Mouse (Mus musculus): ENCODE data around the gene Strn4.

DNA sequence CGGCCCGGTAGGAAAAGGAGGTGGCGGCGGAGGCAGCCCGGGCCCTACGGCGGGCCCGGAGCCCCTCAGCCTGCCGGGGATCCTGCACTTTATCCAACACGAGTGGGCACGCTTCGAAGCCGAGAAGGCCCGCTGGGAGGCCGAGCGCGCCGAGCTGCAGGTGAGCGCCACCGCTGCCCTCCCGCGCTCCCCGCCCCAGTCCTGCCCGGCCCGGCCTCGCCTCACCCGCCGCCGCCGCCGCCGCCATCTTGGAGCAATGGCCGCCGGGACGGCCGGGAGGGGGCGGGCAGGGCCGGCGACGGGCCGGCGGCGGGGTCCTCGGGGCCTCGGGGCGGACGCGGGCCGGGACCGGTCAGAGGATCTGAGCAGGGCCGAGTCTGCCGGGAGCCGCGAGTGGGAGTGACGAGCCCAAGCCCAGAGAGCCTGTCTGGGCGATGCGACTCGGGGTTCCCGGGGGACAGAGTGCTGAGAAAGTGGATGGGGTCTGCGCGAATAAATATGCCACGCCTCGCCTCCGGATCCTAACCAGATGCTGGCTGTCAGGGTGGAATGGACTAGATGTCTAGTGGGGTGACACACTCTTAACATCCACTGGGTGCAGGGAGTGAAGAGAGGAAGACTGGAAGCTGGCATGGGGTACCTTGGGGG, 910 bp downstream of the Strn4 start, which contains the start of gene Fkrp:
- TF ChIP-seq GATA1 (IDR thresholded peaks at IDR 0.05; ENCODE audit: borderline replicate concordance, low read length), result no peak
- no peak for TF ChIP-seq FLI1 (IDR thresholded peaks at IDR 0.05; ENCODE audit: low read length)

Measured in megakaryocyte, embryonic 14.5 days (primary cell).